Mouse (Mus musculus) retina, embryonic 14.5 days (tissue): Measurements from ENCODE around the gene Erbb3.

Source experiments
- DNase-seq: peaks from one replicate; pipeline ENCODE4 v3.0.0-alpha.2; 2015; ENCODE audit warnings: low spot score

Erbb3 gene

DNA sequence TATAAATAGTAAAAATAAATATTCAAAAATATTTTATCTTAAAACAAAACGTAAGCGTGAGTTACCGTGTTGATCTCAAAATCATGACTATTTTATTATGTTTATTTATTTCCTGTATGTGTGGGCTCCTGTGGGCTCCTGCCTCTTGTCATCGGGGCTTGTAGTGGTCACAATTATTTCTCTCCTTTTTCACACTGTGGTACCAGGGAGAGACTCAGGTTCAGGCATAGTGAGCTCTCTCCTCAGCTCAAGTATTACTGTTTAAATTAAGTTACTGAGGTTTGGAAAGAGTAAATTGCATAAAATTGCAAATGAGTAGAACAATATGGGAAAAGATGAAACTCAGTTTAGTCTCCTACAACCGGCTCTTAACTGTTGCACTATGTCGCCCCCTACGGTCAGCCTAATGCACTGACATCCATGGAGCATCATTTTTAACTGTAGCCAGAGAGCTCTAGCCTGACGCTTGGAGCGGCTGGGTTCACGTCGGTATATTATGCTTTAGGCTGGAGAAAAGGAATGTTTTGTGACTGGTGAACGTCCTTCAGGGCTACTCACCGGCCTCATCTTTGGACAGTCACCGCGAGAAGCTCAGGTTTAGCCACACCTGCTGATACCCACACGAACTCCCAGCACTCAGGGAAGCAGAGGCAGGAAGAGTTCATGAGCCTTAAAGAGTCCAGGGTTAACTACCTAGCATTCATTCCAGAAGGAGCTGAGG, 23.1 kb upstream of the Erbb3 start:
- DNase-seq = peak; percentile 92

DNA sequence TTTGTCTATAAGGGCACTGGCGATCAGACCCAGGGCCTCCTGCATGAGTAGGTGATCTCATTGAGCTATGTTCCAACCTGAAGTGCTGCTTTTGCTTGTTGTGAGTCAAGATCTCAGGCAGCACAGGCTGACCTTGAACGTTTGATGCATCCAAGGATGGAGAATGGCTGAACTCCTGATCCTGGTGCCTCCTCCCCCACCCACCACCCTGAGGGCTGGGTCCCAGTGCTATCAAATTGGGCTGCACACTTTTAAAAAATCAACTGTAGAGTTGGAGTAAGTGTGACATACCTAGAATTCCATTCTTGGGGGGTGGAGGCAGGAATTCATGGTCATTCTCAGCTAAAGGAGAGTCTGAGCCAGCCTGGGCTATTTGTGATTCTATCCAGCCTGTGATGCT, 17.0 kb upstream of the Erbb3 start:
- DNase-seq = no peak

DNA sequence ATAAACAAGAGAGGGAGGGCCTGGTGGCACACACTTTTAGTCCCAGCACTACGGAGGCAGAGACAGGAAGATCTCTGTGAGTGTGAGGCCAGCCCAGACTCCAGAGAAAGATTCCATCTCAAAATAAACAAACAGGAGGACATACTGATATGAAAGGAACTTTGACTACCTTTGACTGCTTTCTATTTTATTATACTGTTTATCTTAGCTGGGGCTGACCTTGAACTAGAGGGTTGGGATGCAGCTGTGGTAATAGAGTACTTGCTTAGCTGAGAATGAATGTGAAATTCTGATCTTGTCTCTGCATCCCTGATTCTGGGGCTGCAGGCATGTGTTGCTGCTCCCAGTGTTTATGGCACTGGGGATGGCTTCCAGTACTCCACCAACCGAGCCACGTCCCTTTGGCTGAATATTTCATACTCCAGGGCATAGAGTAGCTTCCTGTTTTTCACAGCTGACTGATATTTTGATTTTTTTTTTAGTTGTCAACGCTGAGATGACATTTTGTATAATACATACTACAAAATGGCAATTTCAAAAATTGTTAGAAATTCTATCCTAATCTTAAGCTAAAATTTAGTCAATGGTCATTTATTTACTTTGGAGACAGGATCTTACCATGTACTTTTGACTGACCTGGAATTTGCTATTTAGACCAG, 13.1 kb upstream of the Erbb3 start:
- DNase-seq = no peak

DNA sequence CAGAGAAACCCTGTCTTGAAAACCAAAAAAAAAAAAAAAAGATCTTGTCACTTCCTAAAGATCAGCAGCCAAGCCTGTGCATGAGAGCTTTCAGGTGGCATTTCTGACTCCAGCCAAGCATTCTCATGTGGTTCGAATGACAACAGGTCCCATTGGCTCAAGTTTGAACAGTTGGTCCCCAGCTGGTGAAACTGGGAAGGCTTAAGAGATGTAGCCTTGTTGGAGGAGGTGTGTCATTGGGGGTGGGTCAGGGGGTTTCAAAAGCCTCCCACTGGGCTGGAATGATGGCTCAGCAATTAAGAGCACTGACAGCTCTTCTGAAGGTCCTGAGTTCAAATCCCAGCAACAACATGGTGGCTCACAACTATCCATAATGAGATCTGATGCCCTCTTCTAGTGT, 12.0 kb upstream of the Erbb3 start:
- DNase-seq = no peak

DNA sequence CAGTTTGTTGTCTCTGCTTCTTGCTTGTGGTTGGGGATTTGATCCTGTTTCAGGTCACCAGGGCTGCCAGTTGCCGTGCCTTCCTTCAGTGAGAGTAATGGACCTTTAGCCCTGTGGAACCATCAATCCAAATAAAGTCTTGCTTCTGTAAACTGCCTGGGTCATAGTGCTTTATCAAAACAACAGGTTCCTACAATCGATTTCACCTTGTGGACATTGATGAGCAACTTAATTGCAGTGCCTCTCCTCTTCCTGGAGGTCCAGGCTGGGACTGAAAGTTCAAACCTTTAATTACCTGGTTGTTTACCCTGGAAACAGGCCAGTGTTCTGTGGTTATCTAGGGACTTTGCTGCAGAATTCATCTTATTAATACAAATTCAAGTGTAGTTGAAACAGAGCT, 9.0 kb upstream of the Erbb3 start:
- no peak for DNase-seq

DNA sequence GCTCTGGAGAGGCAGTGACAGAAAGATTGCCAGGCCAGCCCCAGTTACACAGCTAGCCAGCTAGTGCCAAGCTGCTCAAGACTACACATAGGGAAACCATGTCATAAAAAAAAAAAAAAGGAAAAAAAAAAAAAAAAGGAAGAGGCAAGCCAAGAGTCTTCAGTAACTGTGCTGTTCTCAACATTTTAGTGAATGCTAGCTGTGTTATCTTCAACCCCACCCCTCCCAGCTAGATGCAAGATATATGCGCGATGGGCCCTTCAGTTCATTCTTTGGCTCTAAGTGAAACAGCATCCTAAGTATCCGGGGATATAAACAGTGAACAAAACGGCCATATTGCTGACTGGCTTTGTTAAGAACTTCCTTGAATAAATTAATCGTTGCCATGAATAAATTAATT, 3.3 kb upstream of the Erbb3 start:
- DNase-seq = no peak

DNA sequence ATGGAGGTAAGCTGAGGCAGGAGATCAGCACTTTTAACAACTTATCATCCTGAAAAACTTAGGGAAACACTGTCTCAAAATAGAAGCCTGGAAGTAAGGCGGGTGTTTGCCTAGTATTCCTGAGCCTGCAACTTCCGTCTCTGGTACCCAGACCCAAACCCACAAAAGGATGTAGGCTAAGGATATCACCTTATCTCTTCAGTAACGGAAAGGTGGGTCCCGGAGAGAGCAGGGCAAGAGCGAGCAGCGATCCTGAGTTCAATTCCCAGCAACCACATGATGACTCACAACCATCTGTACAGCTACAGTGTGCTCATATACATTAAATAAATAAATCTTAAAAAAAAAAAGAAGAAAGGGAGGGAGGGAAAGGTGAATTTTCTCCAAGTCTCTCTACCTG, 2.0 kb upstream of the Erbb3 start:
- DNase-seq = no peak

DNA sequence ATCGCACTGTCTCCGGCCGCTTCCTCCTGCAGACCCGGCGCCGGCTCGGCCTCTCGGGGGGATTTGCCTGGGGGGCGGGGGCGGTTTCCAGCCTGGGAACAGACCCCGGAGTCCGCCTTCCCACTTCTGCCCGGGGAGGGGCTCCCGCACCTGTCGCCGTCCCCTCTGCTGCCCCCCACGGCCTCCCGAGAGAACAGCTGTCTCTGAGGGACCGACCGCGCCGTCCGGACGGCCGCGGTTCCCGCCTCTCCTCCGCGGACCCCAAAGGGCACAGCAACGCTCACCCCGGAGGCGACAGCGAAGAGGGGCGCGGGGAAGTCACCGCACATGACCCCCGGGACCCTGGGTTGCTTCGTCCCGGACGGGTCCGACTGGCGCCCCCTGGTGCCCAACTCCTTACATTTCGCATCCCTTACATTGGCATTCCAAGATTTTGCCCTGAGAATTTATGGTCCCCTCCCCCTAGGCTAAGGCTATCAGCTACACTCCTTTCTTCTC, 790 bp upstream of the Erbb3 start:
- peak; percentile 89 for DNase-seq

DNA sequence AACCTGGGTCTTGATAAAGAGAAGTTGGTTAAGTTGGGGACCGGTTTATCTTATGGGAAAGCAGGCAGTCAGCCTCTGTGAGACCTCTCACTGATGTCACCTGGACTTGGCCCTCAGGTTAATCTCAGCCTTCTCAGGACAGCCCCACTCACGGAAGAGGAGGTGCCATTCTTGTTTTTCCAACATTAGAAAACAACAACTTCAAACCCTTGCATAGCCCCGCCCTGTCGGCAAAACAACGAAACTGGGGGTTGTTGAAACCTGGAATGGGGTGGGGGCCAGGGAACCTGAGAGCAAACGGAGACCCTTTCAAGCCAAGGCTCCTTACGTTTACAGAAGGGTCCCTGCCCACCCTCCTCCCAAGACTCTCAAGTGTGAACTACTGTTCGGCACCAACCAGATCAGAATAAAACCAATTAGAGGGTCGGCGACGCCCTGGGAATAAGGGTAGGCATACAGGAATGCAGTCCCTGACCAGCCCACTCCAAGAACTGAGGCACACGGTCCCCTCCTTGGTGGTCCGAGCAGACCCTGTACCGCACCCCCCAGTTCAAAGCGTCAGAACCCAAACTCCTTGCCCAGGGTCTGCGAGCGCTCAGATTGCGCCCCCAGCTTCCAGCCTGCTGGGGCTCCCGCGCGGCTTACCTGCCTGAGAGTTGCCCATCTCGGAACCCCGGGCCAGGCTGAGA, 533 bp downstream of the Erbb3 start:
- no peak for DNase-seq

DNA sequence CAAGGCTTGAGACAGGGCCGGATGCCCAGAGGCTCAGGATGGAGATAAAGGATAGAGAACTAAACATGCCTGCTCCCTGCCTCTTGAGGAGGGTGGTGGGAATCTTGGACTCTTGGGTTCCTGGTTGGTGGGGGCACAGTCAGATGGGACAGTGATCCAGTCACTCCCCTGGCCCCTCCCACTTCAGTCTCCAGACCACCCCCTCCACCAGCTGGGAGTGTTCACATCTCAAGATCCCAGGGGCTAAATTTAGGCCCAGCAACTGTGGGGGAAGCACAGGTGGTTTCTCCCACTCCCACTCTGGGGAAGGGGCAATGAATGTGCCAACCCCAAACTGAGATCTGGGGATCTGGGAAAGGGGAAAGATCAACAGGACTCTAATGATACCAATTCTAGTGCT, 1.3 kb downstream of the Erbb3 start:
- DNase-seq = no peak

DNA sequence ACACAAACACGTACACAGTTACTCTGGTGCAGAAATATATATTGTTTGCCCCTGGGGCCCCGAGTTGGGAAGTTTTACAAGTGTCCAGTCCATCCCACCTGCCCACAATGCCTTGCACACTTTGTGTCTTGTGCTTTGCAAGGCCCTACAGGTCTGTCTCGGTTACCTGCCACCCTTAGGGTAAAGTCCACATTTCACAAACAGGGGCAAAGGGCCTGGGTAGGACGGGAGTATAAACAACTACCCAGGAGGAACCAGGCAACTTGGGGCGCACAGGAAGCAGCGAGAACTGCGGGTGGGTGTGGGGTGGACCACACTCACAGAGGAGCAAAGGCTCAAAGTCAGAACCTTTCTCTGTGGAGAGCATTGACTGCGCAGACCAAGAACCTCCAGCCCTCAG, 1.8 kb downstream of the Erbb3 start:
- no peak for DNase-seq

DNA sequence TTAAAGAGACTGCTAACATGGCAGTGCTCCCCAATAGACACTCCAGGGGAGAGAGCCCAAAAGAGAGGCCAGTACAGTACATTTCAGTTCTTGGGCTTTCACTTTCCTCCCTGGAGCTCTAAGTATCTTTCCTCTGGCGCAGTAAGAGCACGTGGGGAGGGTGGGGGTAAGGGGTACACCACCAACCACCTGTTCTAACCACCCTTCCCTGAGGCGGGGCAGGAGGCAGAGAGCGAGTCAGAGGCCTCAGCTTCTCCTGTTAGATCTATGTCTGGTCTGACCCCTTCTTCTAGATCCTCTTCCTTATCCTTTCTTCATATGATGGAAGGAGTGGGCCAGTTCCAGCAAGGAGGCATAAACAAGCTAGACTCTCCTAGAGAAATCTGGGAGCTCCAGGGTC, 2.3 kb downstream of the Erbb3 start:
- no peak for DNase-seq

DNA sequence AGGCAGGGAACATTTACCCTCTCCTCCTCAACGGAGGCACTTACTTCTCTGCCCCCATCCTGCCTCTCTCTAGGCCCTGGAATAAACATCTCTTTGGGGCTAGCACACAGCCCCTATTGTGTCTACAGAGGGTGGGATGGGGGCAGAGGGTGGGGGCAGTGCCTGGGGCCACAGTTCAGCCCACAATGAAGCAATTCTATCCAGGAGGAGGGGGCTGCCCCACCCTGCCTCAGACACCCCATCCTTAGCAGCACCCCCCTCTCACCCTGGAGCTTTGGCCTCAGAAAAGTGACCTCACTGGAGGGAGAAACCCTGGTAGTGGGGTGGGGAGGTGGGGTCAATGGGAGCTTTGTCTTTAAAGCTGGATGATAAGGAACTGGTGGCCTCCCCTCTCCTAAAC, 2.9 kb downstream of the Erbb3 start:
- no peak for DNase-seq

DNA sequence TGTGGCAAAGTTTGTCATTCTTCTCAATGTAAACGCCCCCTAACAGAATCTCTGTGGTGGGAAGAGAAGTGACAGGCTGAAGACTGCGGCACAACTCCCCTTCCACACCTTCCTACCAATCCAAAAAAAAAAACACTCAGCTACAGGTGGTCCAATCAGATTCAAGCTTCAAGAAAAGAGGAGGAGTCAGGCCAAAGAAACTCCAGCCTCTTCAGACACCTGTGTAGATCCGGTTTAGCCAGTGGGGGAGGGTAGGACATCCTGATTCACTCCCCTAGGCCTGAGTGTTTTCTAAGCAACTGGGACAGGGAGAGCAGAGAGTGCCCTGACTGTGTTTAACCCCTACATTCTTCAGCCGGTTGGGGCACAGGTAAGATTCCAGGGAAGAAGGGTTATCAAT, 5.1 kb downstream of the Erbb3 start:
- no peak for DNase-seq

DNA sequence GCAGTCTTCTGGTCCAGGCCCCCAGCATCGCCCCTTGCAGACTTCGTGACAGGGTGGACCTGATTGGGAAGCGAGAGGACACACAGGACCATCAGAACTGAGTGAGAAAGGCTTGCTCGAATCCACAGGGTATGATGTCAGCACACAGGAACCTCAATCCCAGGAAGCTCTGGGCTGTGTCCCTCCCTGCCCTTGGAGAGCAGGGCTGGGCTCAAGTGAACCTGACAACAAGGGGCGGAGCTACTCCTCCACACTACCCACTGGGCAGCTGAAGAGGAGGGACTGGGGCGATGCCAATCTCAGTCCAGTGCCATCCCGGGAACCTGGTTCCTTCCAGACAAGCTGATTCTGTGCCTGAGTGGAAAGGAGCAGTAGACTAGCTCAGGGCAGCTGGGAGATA, 5.8 kb downstream of the Erbb3 start:
- peak; percentile 38 for DNase-seq

DNA sequence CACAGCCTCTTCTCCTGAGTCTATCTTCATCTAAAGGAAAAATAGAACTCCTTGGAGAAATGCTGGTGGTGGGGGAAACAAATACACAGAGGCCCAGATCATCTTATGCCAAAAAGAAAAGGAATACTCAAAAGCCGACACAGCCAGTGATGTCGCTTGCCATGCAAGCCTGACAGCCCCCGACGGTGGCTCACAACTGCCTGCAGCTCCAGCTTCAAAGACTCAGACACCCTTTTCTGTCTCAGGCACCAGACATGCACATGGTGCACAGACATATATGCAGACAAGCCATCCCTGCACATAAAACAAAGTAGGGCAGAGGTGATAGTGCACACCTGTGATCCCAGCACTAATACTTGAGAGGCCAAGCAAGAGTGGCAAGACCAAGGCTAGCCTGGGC, 9.7 kb downstream of the Erbb3 start:
- no peak for DNase-seq

DNA sequence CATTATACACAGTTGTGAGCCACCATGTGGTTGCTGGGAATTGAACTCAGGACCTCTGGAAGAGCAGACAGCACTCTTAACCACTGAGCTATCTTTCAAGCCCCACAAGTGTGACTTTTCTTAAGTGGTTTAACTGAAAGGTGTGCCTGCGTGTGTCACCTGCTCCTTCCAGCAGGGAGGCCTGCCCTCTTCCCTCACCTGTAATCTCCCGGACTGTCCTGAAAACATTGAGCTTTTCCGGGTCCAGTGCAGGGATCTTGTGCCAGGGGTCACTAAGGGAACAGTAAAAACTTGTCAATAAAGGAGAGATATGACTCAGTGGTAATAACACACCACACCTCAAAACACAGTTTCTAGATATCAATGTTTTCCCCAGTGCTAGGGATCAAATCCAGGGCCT, 10.2 kb downstream of the Erbb3 start:
- DNase-seq = no peak

DNA sequence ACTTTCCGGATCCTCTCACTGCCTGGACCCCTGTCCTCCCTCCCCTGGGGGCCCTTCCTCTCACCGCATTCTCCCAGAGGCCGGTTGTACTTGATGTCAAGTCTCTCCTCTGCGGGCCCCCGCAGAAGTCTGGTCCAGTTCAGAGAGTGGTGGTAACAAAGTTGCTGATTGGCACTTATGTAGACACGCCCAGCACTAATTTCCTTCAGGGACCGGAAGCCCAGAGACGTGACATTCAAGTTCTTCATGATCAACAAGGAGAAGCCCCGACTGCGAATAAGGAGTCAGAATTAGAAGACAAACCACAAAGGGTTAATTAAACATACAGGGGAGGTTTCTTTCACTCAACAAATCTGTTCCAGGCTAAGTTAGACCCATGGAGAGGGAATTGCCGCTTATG, 11.1 kb downstream of the Erbb3 start:
- DNase-seq = no peak

DNA sequence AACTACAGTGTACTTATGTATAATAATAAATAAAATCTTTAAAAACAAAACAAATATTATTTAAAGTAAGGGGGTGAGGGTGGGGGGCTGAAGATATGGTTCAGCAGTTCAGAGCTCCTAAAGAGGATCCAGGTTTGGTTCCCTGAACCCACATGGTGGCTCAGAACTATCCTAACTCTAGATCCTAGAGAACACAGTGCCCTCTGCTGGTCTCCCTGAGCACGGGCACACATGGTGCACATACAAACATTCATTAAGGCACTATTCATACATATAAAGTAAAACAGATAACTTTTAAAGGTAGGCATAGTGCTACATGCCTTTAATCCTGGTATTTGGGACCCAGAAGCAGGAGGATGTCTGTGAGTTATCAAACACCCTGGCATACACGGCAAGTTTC, 14.4 kb downstream of the Erbb3 start:
- peak; percentile 41 for DNase-seq

DNA sequence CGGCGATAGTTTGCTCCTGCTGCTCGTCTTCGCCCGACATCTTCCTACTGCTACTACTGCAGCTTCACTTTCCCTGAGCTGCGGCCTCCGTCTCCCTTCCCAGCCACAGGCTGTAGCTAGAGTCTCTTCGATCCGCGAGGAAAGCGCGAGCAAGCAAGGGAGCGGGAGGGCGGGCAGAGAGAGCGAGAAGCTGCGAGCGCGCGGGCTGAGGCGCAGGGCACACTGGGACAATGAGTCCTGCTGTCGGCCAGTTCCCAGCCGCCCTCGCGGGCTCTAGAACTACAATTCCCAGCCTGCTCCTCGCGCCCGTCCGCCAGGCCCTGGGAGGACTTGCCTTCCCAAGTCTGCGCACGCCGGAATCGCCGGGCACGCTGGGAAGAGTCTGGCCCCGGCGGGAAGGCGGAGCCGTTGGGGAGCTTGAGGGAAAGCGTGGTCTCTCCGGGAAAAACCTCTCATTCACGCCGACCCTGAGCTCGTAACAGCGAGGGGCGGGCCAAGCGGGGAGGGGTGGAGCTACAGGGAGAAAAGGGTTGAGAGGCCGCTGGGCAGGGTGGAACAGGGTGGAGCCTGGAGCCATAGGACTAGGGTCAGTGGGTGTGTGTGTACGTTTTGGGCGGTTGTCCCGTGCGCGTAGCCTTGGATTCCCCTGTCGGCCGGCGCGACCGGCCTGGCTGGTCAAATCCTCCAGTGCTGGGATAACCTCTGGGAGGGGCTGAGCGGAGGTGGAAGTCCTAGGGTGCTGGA, 23.5 kb downstream of the Erbb3 start, which contains the start of gene Pa2g4:
Pa2g4 (minus strand) TSS at position 200 of the 744 bp plus-strand sequence.
- peak; percentile 99 for DNase-seq

DNA sequence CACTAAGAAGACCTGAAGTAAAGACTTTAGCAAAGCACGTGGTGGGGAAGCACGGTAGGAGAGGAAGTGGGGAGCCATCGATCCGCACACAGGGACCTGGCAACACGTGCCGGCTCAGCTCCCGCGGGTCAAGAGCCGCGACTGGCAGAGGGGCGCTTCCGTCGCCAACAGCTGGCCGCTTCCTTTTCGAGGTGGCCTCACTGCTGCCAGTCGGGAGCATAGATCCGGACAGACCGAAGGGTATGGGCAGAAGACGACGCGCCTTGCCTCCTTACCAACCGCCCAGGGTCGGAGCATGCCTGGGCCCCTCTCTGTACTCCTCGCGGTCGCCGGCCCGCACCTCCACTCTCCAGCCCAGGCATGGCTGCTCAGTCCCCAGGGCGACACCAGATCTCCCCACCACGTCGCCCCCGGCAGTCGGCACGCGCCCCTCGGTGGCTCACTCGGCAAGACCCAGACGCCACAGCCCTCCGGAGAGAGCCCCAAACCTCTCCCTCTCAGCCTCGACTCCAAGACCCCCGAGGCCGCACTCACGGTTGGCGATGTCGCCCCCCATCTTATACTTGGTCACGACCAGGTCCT, 24.2 kb downstream of the Erbb3 start:
- peak; percentile 44 for DNase-seq

DNA sequence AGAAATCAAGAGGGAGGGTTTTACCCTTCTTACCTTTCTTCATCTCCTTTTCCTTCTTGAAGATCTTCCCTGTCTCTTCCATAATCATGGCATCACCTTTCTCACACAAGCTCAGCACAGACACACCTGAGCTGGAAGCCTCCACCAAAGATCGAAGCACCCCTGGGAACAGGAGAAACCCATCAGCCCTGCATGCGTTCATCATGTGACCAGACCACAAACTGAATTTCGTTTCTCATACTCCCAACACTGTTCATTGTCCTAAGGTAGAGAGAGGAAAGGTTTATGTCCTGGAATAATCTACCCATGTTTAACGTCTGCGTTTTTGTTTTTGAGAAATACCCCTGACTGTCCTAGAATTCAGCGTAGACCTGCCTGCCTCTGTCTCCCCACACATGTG, 25.9 kb downstream of the Erbb3 start:
- no peak for DNase-seq
